Mouse (Mus musculus) T-helper 17 cell (primary cell): ENCODE results near the gene Nxn.

Experiments used
- in situ Hi-C, 2 experiments: fragments of 300-600 bp; cut with MboI, MseI; formaldehyde crosslinking; loops; 1 replicate in 1 of 2; 2 replicates in 1 of 2; pipeline ENCODE4 v1.15.1; 2025; ENCODE audit warnings: high pct_unique_total_duplicates in 2 of 2

Nxn gene

GRCm38 (mm10) chr11:76267550-76267949 is 131.4 kb downstream of the Nxn start:
- in situ Hi-C loops: no loop called here

GRCm38 (mm10) chr11:76262611-76263351 is 136.2 kb downstream of the Nxn start:
- in situ Hi-C loops: loop anchor here in 1 of 2 experiments (5.0 kb wide), 1 partner anchor 95 kb away; no protein-coding TSS in a partner anchor

- in situ Hi-C loops: loop anchor here in 1 of 2 experiments (5.0 kb wide), 1 partner anchor 96 kb away; no protein-coding TSS in a partner anchor
These were observed 137.7 kb downstream of the Nxn start for GRCm38 (mm10) chr11:76261224-76261623.

GRCm38 (mm10) chr11:76260208-76261050 is 138.5 kb downstream of the Nxn start:
- in situ Hi-C loops: loop anchor here in 1 of 2 experiments (5.0 kb wide), 1 partner anchor 97 kb away; no protein-coding TSS in a partner anchor

- in situ Hi-C loops: loop anchor here in 1 of 2 experiments (5.0 kb wide), 1 partner anchor 149 kb away; the partner anchor contains the start of gene Timm22
These were observed 140.4 kb downstream of the Nxn start for GRCm38 (mm10) chr11:76258511-76258910.

GRCm38 (mm10) chr11:76257386-76257785 is 141.6 kb downstream of the Nxn start:
- in situ Hi-C loops: loop anchor here in 1 of 2 experiments (5.0 kb wide), 1 partner anchor 150 kb away; the partner anchor contains the start of gene Timm22

GRCm38 (mm10) chr11:76256129-76256528 is 142.8 kb downstream of the Nxn start:
- in situ Hi-C loops: loop anchor here in 1 of 2 experiments (5.0 kb wide), 1 partner anchor 151 kb away; the partner anchor contains the start of gene Timm22

- in situ Hi-C loops: loop anchor here in 1 of 2 experiments (5.0 kb wide), 1 partner anchor 152 kb away; the partner anchor contains the start of gene Timm22
These were observed 143.4 kb downstream of the Nxn start for GRCm38 (mm10) chr11:76255431-76256001.

- in situ Hi-C loops: loop anchor here in 1 of 2 experiments (5.0 kb wide), 1 partner anchor 153 kb away; the partner anchor contains the start of gene Timm22
These were observed 145.0 kb downstream of the Nxn start for GRCm38 (mm10) chr11:76253918-76254264.

GRCm38 (mm10) chr11:76253145-76253917 is 145.6 kb downstream of the Nxn start:
- in situ Hi-C loops: loop anchor here in 1 of 2 experiments (5.0 kb wide), 1 partner anchor 154 kb away; the partner anchor contains the start of gene Timm22

- in situ Hi-C loops: loop anchor here in 1 of 2 experiments (5.0 kb wide), 1 partner anchor 155 kb away; the partner anchor contains the start of gene Timm22
These were observed 146.9 kb downstream of the Nxn start for GRCm38 (mm10) chr11:76252036-76252435.

GRCm38 (mm10) chr11:76247239-76247638 is 151.7 kb downstream of the Nxn start:
- in situ Hi-C loops: no loop called here

GRCm38 (mm10) chr11:76246439-76246838 is 152.5 kb downstream of the Nxn start:
- in situ Hi-C loops: no loop called here

- in situ Hi-C loops: no loop called here
These were observed 155.0 kb downstream of the Nxn start for GRCm38 (mm10) chr11:76243811-76244546.

- in situ Hi-C loops: no loop called here
These were observed 155.8 kb downstream of the Nxn start, which contains the start of the genes Mrm3 and Glod4 for GRCm38 (mm10) chr11:76242901-76243810. Gene Mrm3, plus strand, starts transcription at chr11:76243715. Gene Glod4, minus strand, starts transcription at chr11:76243725.

GRCm38 (mm10) chr11:76239750-76240149 is 159.2 kb downstream of the Nxn start:
- in situ Hi-C loops: no loop called here

- in situ Hi-C loops: no loop called here
These were observed 162.8 kb downstream of the Nxn start for GRCm38 (mm10) chr11:76236136-76236535.

GRCm38 (mm10) chr11:76225051-76225450 is 173.9 kb downstream of the Nxn start:
- in situ Hi-C loops: no loop called here

GRCm38 (mm10) chr11:76224631-76225030 is 174.3 kb downstream of the Nxn start:
- in situ Hi-C loops: no loop called here
